Mouse (Mus musculus) CH12.LX (cell line): ENCODE data around the gene Ctbp1. TPM values are rescaled to one million over a fixed set of nuclear protein-coding genes. Genes with fewer than 3 reads are reported as not detected.

Experiments used
- DNase-seq: peaks from one replicate; pipeline ENCODE4 v3.0.0-alpha.2; 2013; ENCODE audit errors: extremely low read depth
- H3K27ac ChIP-seq: 2 replicates; pipeline ENCODE4 v1.5.1; 2012; ENCODE audit warnings: low read depth, mild to moderate bottlenecking, control low read depth, moderate library complexity; ENCODE audit not compliant: insufficient read depth
- H3K27me3 ChIP-seq: replicated peaks from 2 replicates; pipeline ENCODE3; 2012; ENCODE audit warnings: inconsistent platforms
- H3K36me3 ChIP-seq, 2 experiments: replicated peaks in 1 of 2; 2 replicates each; pipeline versions ENCODE3 to v1.6.1; 2012; ENCODE audit warnings: inconsistent platforms in 1 of 2, low read length in 1 of 2, mild to moderate bottlenecking in 1 of 2, mixed read lengths in 1 of 2, moderate library complexity in 1 of 2; ENCODE audit not compliant: control insufficient read depth in 1 of 2, insufficient read depth in 1 of 2
- H3K4me1 ChIP-seq, 2 experiments: 2 replicates each; pipeline ENCODE4 v1.6.1; 2012; ENCODE audit warnings: inconsistent platforms in 1 of 2, moderate library complexity in 1 of 2; ENCODE audit not compliant: insufficient read depth in 2 of 2, control insufficient read depth in 1 of 2
- H3K4me2 ChIP-seq: 2 replicates; pipeline ENCODE4 v1.6.1; 2012; ENCODE audit warnings: low read depth, mild to moderate bottlenecking, control low read depth; ENCODE audit not compliant: poor library complexity, insufficient read depth, severe bottlenecking
- H3K4me3 ChIP-seq, 3 experiments: fragments of 150-350 bp in 1 of 3; sonication (generic) in 1 of 3; replicated peaks in 1 of 3; 2 replicates each; pipeline versions ENCODE3 to v1.5.1; 2011 to 2012; ENCODE audit warnings: low read depth in 2 of 3, low read length in 2 of 3, mild to moderate bottlenecking in 2 of 3, moderate library complexity in 2 of 3, control low read depth in 1 of 3, improper control_type of control experiment in 1 of 3, inconsistent platforms in 1 of 3, mixed read lengths in 1 of 3; ENCODE audit not compliant: poor library complexity in 1 of 3
- H3K79me2 ChIP-seq: replicated peaks from 2 replicates; pipeline ENCODE4 v1.6.1; 2012; ENCODE audit warnings: mild to moderate bottlenecking, moderate library complexity; ENCODE audit not compliant: control insufficient read depth, poor library complexity, insufficient read depth, severe bottlenecking; ENCODE audit errors: extremely low read depth
- H3K9ac ChIP-seq: 2 replicates; pipeline ENCODE4 v1.6.1; 2012; ENCODE audit warnings: low read depth, mild to moderate bottlenecking, control low read depth, moderate library complexity; ENCODE audit not compliant: insufficient read depth
- H3K9me3 ChIP-seq: replicated peaks from 2 replicates; pipeline ENCODE3; 2012; ENCODE audit warnings: low read length, inconsistent platforms, mixed read lengths
- BHLHE40 ChIP-seq: IDR thresholded peaks from 2 replicates; pipeline ENCODE4 v1.6.1; 2011; ENCODE audit warnings: mild to moderate bottlenecking, low read depth, low read length, improper control_type of control experiment
- CTCF ChIP-seq, 2 experiments: IDR thresholded peaks in 1 of 2; conservative IDR thresholded peaks in 1 of 2; 2 replicates each; pipeline ENCODE4 v1.5.1; 2011 to 2012; ENCODE audit warnings: low read depth in 2 of 2, low read length in 2 of 2, improper control_type of control experiment in 1 of 2, inconsistent platforms in 1 of 2, mild to moderate bottlenecking in 1 of 2, moderate library complexity in 1 of 2
- E2F4 ChIP-seq: IDR thresholded peaks from 2 replicates; pipeline ENCODE4 v1.6.1; 2011; ENCODE audit warnings: low read depth, low read length, improper control_type of control experiment; ENCODE audit not compliant: insufficient replicate concordance
- EP300 ChIP-seq: IDR thresholded peaks from 2 replicates; pipeline ENCODE4 v1.6.1; 2011; ENCODE audit warnings: low read length, improper control_type of control experiment
- ETS1 ChIP-seq: conservative IDR thresholded peaks from 2 replicates; pipeline ENCODE4 v1.6.1; 2012; ENCODE audit warnings: low read depth, mild to moderate bottlenecking, inconsistent platforms, low read length, improper control_type of control experiment, moderate library complexity
- GABPA ChIP-seq: IDR thresholded peaks from 2 replicates; pipeline ENCODE4 v1.6.1; 2012; ENCODE audit warnings: low read depth, low read length, improper control_type of control experiment, inconsistent platforms; ENCODE audit not compliant: insufficient replicate concordance
- JUN ChIP-seq: IDR thresholded peaks from 2 replicates; pipeline ENCODE4 v1.6.1; 2011; ENCODE audit warnings: low read depth, mild to moderate bottlenecking, low read length, improper control_type of control experiment, moderate library complexity; ENCODE audit not compliant: insufficient read depth
- JUND ChIP-seq: conservative IDR thresholded peaks from 2 replicates; pipeline ENCODE4 v1.6.1; 2011; ENCODE audit warnings: low read depth, low read length, improper control_type of control experiment
- MAX ChIP-seq: IDR thresholded peaks from 2 replicates; pipeline ENCODE4 v1.6.1; 2011; ENCODE audit warnings: low read length, improper control_type of control experiment
- MAZ ChIP-seq: IDR thresholded peaks from 2 replicates; pipeline ENCODE4 v1.6.1; 2012; ENCODE audit warnings: low read depth, mild to moderate bottlenecking, inconsistent platforms, low read length, improper control_type of control experiment, moderate library complexity
- MEF2A ChIP-seq: IDR thresholded peaks from 2 replicates; pipeline ENCODE4 v1.6.1; 2014; ENCODE audit warnings: low read depth, mild to moderate bottlenecking, inconsistent platforms, low read length, improper control_type of control experiment, borderline replicate concordance
- MYC ChIP-seq: IDR thresholded peaks from 2 replicates; pipeline ENCODE4 v1.6.1; 2011; ENCODE audit warnings: low read depth, mild to moderate bottlenecking, improper control_type of control experiment, low read length
- NELFE ChIP-seq: IDR thresholded peaks from 2 replicates; pipeline ENCODE4 v1.6.1; 2011; ENCODE audit warnings: low read depth, low read length, improper control_type of control experiment
- POLR2A ChIP-seq: IDR thresholded peaks from 2 replicates; pipeline ENCODE4 v1.6.1; 2011; ENCODE audit warnings: low read depth, mild to moderate bottlenecking, improper control_type of control experiment, low read length
- RAD21 ChIP-seq: IDR thresholded peaks from 2 replicates; pipeline ENCODE4 v1.6.1; 2011; ENCODE audit warnings: low read depth, mild to moderate bottlenecking, low read length, improper control_type of control experiment, moderate library complexity
- SMC3 ChIP-seq: IDR thresholded peaks from 2 replicates; pipeline ENCODE4 v1.6.1; 2011; ENCODE audit warnings: low read depth, low read length, improper control_type of control experiment
- TBP ChIP-seq: conservative IDR thresholded peaks from 2 replicates; pipeline ENCODE4 v1.6.1; 2011; ENCODE audit warnings: low read depth, low read length, improper control_type of control experiment
- USF1 ChIP-seq: IDR thresholded peaks from 2 replicates; pipeline ENCODE4 v1.6.1; 2014; ENCODE audit warnings: low read depth, mild to moderate bottlenecking, inconsistent platforms, low read length, improper control_type of control experiment
- USF2 ChIP-seq: conservative IDR thresholded peaks from 2 replicates; pipeline ENCODE4 v1.6.1; 2011; ENCODE audit warnings: low read depth, low read length, improper control_type of control experiment
- ZC3H11A ChIP-seq: IDR thresholded peaks from 2 replicates; pipeline ENCODE4 v1.6.1; 2012; ENCODE audit warnings: low read depth, mild to moderate bottlenecking, inconsistent platforms, low read length, improper control_type of control experiment
- ZMIZ1 ChIP-seq: IDR thresholded peaks from 2 replicates; pipeline ENCODE4 v1.6.1; 2012; ENCODE audit warnings: low read depth, mild to moderate bottlenecking, inconsistent platforms, low read length, improper control_type of control experiment
- dilution Hi-C: fragments of 300-500 bp; cut with MboI; formaldehyde crosslinking; loops from 2 replicates; pipeline ENCODE4 v1.14.3; 2020; ENCODE audit warnings: low sequenced_read_pairs; ENCODE audit not compliant: extremely low pct_unique_long_range_greater_than_20kb, extremely low pct_ligation_motif_present
- in situ Hi-C: fragments of 300-500 bp; cut with MboI; formaldehyde crosslinking; loops from 3 replicates; pipeline ENCODE4 v1.14.3; 2019; ENCODE audit warnings: low sequenced_read_pairs, low pct_ligation_motif_present, low pct_unique_long_range_greater_than_20kb, mixed read lengths
- polyA plus RNA-seq: library from polyadenylated mRNA; unstranded; fragments of >175 nt; gene quantifications from 2 replicates; pipeline ENCODE4 v1.2.1, GENCODE M21; 2012; ENCODE audit warnings: low read depth; ENCODE audit not compliant: insufficient read length
- total RNA-seq, 2 experiments: library from RNA; depleted of rRNA; stranded (reverse); fragments of 300-350 nt in 1 of 2; fragments of >200 nt in 1 of 2; gene quantifications; 2 replicates each; pipeline ENCODE4 v1.2.3; 2012 to 2014

The Ctbp1 gene
- total and polyA plus RNA-seq, 3 experiments: 109 to 187 (median 167) TPM

GRCm38 (mm10) chr5:33203171-33203565 is 71.6 kb downstream of the Ctbp1 start:
- Histone ChIP-seq H3K27me3 (peaks cover 9% of the 10 kb centered on the region), H3K79me2 (no peaks in the 10 kb centered on the region), H3K4me1 (peaks cover 0 to 8% of the 10 kb centered on the region in 2 experiments; a peak in 2 of 4 replicates), H3K27ac (no peak overlapping the region), H3K36me3 (no peaks in the 10 kb centered on the region), H3K9me3 (no peaks in the 10 kb centered on the region), H3K4me2 (no peak overlapping the region), H3K9ac (no peak overlapping the region), H3K4me3 (no peak overlapping the region)
- DNase-seq: no peak
- dilution Hi-C loops (no loop called here), in situ Hi-C loops (no loop called here)
- no peak for TF ChIP-seq ZMIZ1
- no peak for TF ChIP-seq ETS1
- TF ChIP-seq ZC3H11A: no peak
- no peak for TF ChIP-seq USF1
- TF ChIP-seq MAX: no peak
- no peak for TF ChIP-seq E2F4
- no peak for TF ChIP-seq SMC3
- no peak for TF ChIP-seq GABPA
- TF ChIP-seq MAZ: no peak
- TF ChIP-seq NELFE: no peak
- no peak for TF ChIP-seq CTCF (conservative IDR thresholded peaks at IDR 0.05 in 1 of 2, IDR thresholded peaks at IDR 0.05 in 1 of 2; ENCODE audit: low read depth in 2 of 2, low read length in 2 of 2)
- no peak for TF ChIP-seq TBP
- TF ChIP-seq USF2: no peak
- no peak for TF ChIP-seq EP300
- TF ChIP-seq BHLHE40: no peak
- TF ChIP-seq RAD21: no peak
- no peak for TF ChIP-seq JUN
- no peak for TF ChIP-seq POLR2A
- TF ChIP-seq JUND: no peak

GRCm38 (mm10) chr5:33202516-33203170 is 72.2 kb downstream of the Ctbp1 start:
- no peak overlapping the region for H3K4me2 ChIP-seq
- H3K27ac ChIP-seq: no peak overlapping the region
- in situ Hi-C loops (no loop called here), dilution Hi-C loops (no loop called here)
- H3K9ac ChIP-seq: no peak overlapping the region
- H3K4me1 ChIP-seq: peaks cover 0 to 7% of the 10 kb centered on the region in 2 experiments; a peak in 2 of 4 replicates
- no peak overlapping the region for H3K4me3 ChIP-seq
- no peaks in the 10 kb centered on the region for H3K36me3 ChIP-seq
- DNase-seq: no peak
- no peak for TF ChIP-seq MYC
- TF ChIP-seq MEF2A: no peak
- no peak for TF ChIP-seq NELFE
- no peaks in the 10 kb centered on the region for H3K79me2 ChIP-seq
- peaks cover 9% of the 10 kb centered on the region for H3K27me3 ChIP-seq
- H3K9me3 ChIP-seq: no peaks in the 10 kb centered on the region
